Mouse (Mus musculus) bone marrow macrophage, adult 2 months (primary cell): ENCODE data around the gene Gm20388.

ENCODE experiments used
- CTCF ChIP-seq: IDR thresholded peaks from 2 replicates; pipeline ENCODE4 v1.5.1; 2012; ENCODE audit warnings: low read depth, mild to moderate bottlenecking, low read length, moderate library complexity
- POLR2A ChIP-seq: IDR thresholded peaks from 2 replicates; pipeline ENCODE4 v1.6.1; 2012; ENCODE audit warnings: mild to moderate bottlenecking, low read depth, low read length, borderline replicate concordance

DNA sequence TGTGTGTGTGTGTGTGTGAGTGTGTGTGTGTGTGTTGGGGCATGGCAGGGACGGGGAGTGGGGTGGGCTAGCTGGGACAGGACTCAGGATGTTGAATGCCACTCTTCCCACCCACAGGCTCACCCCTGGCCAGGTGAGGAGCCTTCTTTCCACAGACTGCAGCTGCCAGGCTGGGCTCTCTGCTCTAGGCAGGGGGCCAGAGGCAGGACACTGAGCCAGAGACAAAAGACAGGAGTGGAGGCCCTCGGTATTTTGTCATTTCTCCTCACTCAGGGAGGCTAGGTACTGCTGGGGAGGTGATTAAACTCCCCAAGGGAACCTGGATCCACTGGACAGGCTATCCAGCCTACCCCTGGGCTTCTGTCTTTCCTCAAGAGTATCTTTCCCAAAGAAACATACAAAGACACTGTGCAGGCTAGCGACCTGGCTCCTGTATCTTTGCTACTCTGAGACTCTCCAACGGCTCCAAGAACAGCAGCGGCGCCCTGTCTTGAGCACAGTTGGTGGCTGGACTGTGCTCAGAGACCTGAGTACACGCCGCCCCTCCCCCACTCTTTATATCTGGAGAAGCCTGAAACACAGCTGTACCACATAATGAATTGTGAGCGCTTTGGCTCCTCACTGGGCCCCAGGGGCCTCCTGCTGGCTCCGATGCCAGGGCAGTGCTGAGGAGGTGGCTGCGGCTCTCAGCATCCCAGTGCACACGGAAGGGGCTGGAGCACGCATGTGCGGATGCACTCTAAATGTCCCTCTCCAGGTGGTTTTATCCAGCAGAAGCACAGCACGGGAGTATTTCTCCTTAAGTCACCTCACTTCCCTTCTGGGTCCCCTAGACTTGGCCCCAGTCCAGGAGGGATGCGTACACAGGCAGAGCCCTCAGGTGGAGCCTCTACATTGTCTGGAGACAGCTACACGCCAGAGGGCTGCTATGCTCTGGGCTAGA lies 274.5 kb downstream of the Gm20388 start:
- TF ChIP-seq CTCF (no peak), POLR2A (no peak)
